Mouse (Mus musculus): ENCODE data around the gene Fus.

Gene Fus

DNA sequence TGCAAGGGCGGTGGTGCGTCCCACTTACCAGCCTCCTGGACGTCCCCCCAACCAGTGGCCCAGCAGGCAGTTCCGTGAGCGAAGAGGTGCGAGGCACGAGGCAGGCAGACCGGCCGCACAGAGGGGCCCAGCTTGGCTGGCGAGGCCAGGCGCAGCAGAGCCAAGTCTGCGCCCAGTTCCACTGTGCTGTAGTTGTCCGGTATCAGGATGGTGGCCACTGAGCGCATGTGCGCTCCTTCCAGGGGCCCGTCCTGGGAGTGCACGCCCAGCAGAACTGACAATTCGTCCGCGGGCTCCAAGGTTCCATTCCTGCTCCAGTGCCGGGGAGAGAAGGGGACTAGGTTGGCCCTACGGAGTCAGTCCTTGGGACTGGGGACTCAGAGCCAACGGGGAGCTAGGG is 22.6 kb upstream of the Fus start:
- no peak for DNase-seq (ENCODE audit: low spot score in 2 of 2)

DNA sequence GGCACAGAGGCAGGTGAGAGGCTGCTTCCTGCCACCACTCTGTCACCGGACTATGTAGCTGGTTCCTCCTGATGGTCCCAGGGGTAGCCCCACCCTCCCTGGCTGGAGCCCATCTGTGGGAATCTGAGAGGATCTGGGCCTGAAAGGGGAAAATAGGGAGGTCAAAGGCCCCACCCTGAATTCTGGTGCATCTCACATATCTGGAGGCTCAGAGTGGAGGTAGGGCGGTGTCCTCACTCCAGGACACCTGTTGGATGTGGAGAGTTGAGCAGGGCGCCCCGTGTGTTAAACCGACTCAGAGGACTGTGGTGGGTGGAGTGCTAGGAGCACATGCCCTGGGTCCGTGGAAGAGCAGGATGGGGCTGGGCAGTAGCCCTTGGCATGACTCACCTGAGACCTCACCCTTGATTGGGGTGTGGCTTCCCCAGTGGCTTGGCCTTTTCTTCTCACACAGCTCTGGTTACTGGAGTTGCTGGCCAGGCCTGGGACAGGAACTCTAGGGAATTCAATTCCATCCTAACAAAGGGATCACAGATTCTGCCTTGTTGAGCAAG is 20.7 kb upstream of the Fus start, which contains the start of gene Prss36:
Gene Prss36, minus strand, starts transcription at position 256 of the 554 bp plus-strand sequence.
- DNase-seq (ENCODE audit: low spot score in 2 of 2) = no peak

DNA sequence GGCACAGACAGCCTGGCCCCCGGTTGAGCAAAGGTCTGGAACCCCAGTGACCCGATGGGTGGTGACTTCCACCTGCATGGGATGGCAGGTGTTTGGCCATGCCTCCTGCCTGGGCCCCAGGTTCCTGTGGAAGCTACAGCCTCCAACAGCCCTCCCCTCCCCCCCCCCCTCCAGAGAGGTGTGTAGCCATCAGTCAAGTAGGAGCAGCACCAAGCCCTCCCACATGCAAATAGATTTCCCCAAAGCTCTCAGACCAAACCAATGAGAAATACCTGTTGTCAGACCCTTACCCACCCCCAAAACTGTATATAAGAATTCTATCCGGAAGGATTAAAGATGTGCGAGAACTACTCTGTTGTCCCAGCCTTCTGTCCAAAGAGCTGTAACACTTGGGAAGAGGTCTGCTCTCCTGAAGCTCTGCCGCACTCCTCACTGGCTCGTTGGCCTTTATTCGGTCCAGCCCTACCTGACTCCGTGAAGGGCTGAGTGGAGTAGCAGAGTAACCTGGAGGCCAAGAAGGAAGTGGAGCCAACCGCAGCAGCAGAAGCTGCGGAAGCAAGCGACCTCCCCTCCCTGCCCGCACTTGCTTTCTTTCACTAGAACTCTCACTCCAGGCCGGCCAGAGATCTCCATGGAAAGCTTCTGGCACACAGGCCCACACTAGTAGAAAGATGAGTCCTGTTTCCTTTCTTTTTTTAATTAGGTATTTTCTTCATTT is 14.2 kb upstream of the Fus start:
- DNase-seq (ENCODE audit: low spot score in 2 of 2) = no peak

DNA sequence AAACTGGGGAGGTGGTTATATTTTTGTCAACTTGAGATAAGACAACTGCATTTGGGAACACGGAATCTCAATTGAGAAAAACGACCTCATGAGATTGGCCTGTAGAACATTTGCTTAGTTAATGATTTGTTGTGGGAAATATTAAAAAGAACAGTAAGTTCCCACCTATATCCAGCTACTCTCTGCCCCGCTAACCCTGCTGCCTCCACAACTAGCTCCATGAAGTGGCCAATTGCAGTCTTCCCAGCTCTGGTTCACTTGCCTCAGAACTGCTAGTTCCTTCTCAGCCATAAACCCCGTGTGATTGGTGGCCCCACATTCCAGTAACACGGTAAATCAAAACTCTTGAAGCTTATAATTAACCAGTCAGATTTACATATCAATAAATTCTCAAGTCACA is 7.9 kb upstream of the Fus start:
- DNase-seq (ENCODE audit: low spot score in 2 of 2) = no peak

DNA sequence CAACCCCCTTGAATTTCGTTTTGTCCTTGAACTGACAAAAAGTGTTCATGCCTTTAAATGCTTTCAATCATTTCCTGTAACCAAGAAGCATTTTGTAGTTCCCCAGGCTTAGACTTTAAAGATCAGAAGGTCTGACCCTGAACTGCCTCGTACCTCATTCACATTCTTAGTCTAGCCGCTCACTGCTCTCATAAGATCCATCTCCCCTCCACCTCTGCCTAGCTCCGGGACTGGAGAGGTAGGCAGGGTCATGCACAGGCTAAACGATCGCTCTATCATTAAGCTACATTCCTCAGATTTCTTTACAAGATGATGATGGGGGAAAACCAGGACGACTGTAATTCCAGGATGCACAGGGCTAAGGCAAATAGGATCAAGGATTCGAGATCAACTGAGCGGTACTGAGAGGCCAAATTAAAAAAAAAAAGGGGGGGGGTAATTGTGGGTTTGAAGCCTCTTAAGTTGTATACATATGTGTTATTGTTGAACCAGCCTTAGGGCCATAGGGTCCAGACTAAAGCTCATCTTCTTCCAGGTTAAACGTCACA is 812 bp upstream of the Fus start:
- DNase-seq (ENCODE audit: low spot score in 2 of 2) = no peak

DNA sequence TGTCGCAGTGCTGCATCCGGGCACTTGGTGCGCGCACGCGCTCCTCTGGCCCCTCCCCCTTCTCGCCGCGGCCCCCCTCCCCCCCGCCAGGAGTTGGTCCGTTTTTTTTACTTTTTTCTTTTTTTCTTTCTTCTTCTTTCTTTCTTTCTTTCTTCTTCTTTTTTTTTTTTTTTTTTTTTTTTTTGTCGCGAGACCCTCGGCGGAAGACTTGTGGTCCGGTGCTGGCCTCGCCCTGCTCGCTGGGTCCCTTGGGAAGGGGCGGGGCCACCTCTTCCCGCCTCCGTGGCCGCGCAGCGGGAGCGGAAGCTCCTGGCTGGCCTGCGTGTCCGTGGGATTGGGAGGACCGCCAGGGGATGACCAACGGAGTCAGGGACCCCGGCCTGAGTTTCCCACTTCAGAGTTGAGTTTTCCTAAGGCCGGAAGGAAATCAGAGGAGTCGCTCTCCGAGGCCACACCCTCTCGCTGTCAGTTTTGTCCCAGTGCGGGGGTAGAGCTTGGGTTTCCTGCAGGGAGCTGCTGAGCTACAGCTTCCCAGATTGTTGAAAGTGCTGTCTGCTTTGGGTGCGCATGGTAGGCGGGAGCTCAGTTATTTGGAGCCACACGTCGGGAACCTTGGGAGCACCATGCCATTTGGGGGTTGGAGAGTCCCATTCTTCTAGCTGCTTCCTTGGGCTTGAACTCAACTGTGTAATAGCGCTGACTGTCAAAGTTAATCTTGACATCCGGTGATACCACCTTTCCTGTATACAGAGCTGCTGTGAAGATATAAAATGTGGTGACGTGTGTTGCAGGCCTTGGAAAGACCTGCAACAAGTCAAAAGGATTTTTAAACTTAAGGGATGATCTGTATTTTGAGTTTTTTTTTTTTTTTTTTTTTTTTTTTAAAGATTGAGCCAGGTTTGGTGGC is 918 bp downstream of the Fus start:
- peak; percentile 63 to 70 for DNase-seq (ENCODE audit: low spot score in 2 of 2)

DNA sequence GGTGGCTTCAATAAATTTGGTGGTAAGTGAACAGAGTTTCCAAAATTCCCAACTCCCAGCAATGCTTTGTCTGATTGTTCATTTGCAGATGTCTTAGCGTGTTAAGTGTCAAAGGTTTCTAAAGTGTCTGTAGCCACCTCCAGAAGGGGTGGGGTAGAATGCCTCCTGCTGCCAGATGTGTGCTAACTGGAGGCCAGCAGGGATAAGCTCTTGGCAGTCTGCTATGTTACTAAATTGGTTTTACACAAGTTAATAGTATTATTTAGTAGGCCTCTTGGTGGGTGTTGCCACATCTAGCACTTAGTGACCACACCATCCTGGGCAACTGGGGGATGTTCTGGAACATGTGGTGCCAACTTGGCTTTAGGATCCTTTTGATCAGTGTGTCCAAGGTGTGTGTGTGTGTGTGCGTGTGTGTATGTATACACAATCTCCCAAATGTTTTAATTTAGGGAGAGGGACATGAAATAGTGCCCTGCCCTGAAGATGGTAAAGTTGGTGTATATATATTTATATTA is 7.2 kb downstream of the Fus start:
- DNase-seq (ENCODE audit: low spot score in 2 of 2) = no peak

DNA sequence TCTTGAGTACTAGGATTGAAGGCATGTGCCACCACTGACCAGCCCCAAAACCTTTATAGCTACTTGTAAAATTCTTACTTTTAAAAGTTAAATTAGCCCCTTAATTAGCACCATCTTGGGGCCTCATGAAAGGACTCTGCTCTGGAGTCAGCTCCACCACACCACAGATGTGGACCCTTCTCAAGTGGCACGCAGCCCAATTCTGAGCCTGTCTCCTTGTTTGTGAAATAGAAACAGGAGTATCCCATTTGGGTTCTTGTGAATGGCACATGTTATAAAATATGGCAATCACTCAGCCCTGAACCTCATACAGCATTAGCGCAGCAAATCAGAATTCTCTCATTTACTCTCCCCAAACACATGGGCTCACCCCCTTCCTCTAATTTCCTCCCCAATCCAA is 11.6 kb downstream of the Fus start:
- DNase-seq (ENCODE audit: low spot score in 2 of 2) = no peak

DNA sequence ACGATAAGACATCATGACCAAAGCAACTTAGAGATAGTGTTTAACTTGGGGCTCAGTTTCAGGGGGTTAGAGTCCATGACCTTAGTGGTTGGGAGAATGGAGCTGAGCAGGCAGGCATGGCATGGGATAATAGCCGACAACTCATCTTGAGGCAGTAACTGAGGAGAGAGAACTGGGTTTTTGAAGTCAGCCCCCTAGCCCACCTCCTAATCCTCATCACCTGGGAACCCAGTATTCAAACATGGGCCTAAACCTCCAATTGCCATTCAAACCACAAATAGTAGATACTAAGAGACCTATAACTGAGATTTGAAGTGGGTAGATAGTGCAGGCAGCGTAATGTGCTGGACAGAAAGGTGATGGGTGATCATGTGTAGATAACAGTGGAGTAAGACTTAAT is 13.3 kb downstream of the Fus start:
- no peak for DNase-seq (ENCODE audit: low spot score in 2 of 2)

DNA sequence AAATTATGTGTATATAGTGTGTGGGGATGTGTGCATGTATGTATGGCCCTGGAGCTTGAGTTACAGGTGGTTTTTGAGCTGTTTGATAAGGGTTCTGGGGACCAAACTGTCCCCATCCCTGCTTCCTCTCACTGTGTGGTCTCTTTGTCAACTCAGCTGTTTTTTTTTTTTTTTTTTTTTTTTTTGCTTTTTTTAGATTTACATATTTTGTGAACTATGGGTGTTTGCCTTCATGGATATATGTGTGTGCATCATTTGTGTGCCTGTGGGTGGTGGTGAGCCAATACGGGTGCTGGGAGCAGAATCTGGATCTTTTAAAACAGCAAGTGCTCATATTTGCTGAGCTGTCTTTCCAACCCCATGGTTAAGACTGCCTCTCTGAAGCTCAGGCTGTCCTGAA is 21.6 kb downstream of the Fus start:
- no peak for DNase-seq (ENCODE audit: low spot score in 2 of 2)

DNA sequence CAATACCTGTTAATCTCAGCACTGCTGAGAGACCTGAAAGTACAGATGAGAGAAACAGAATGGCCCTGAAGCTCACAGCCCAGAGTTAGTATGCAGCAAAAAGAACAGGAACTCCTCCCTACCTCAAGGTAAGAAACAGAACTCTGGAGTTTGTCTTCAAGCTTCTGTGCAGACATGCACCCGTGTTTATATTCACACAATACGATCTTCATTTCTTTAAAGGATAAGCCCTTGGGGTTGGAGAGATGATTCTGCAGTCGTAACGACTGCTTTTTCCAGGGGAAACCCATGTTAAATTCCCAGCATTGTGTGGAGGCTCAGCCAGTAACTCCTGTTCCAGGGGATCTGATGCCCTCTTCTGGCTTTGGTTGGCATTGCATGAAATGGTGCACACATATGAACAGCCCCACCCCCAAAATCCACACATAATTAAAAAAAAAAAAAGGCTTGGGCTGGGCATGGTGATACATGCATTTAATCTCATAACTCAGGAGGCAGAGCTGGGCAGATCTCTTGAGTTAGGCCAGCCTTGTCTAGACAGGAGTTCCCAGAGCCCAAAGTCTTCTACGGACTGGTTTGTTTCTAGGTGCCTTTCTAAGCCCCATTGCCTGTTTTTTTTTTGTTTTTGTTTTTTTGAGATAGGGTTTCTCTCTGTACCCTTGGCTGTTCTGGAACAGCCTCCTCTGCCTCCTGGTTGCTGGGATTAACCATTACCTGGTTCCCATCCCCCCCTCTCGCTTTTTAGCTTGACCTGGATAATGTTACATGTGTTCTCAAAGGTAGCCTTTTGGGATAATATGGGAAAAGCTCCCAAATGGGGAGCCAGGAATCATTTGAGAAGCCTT is 24.6 kb downstream of the Fus start:
- DNase-seq (ENCODE audit: low spot score in 2 of 2) = peak; percentile 79 to 87

DNA sequence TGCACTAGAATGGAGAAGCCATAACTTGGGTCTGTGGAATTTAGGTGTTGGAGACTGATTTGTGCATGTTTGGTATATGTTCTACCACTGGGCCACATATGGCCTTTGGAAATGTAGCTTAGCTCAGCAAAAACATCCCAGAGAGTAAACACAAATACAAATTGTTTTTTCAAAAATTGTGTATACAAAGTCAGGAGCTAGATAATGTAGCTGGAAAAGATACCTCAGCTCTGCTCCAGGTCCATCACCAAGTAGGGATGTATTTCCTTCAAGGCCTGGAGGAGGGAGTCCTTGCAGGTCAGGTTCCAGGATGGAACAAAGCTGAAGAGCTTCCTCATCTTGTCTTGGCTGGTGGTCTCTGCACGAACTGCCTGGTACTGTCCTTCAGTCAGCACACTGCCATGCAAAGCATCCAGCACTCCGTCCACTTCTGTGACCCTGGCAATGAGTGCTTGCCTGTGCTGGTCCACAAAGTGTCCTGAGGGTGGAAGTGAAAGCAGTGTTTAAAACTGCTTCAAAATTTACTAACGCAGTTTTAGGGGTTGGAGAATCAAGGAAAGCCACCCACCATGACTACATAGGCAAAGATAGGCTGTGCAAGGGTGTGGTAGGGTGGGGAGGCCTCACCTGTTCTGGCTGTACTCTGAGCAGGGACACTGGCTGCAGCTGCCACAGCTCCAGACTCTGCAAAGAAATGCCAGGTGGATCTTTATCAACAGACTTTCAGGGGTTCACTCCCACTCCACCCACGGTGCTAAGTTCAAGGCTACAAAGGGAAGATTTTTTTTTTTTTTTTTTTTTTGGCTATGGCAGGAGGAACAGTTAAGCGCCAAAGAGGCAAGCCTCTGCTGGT is 25.5 kb downstream of the Fus start:
- no peak for DNase-seq (ENCODE audit: low spot score in 2 of 2)

DNA sequence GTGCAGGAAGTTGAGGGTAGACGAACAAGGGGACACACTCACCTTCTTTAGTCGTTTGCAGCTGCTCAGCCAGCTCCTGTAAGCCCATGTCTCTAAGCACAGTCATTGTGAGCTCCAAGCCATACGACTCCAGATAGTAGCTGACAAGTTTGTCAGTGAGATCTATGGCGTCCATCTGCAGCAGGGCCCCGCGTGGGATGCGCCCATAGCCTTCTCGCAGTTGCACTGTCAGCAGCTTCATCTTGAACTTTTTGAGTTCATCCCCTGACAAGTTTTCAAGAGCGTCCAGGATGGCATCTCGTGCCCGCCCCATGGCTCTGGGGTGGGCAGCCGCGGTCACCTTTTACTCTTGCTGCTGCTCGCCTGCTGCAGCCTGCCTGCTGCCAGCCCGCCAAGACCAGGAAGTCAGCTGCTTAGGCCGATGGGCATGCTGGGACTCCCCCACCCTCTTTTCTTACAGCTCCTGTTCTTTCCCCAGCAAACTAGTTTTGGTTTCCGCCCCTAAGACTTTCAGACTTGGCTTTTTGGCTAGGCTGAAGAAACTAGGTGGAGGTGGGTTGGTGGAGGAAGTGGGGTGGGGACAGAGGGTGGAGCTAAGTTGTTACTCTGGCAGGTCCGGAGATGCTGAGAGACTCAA is 26.2 kb downstream of the Fus start, which contains the start of gene Pycard:
Gene Pycard, minus strand, starts transcription at position 527 of the 637 bp plus-strand sequence.
- peak in 1 of 2 experiments; percentile 44 for DNase-seq (ENCODE audit: low spot score in 2 of 2)

DNA sequence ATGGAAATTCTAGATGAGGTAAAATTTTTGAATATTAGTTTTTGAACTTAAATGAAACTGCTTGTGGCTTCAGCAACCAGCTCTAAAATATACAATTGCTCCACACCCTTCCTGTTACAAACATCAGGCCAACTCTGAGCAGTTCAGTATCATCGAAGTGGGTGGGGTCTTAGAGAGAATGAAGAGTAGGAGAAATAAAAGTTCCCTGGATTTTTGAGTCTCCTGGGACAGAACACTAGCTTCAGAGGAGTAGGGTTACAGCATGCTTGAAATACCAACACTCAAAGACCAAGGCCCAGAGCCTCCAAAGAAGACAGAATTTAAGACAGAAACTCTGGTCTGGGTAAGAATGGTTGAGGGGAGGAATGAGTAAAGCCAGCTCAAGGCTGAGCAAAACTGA is 32.2 kb downstream of the Fus start:
- DNase-seq (ENCODE audit: low spot score in 2 of 2) = no peak

DNA sequence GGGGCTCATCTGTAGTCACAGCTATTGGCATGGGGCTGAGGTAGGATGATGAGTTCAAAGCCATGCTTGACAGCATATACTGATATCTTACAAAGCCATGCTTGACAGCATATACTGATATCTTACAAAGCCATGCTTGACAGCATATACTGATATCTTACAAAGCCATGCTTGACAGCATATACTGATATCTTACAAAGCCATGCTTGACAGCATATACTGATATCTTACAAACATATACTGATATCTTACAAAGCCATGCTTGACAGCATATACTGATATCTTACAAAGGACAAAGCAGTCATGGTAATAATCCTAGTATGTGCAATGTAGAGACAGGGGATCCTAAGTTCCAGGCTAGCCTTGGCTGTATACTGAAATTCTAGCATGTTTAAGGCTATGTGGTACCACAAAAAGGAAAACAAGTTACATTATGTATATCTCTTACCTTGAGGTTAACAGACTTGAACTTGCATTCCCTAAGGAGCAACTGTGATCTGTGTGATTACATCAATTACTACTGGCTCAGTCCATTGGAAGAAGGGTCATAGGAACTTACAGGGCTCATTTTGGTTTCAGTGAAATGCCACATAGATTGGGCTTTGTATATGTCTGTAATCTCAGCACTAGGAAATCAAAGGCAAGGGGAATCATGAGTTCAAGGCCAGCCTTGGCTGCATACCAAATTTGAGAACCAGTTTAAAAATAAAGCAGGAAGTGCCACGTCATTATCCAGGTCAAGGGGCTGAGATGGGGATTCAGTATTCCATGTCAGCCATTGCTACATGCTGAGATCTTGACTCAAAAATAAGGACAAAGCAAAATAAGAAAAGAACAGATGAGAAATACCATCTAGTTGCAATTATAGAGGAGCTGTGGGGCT is 33.1 kb downstream of the Fus start:
- no peak for DNase-seq (ENCODE audit: low spot score in 2 of 2)

DNA sequence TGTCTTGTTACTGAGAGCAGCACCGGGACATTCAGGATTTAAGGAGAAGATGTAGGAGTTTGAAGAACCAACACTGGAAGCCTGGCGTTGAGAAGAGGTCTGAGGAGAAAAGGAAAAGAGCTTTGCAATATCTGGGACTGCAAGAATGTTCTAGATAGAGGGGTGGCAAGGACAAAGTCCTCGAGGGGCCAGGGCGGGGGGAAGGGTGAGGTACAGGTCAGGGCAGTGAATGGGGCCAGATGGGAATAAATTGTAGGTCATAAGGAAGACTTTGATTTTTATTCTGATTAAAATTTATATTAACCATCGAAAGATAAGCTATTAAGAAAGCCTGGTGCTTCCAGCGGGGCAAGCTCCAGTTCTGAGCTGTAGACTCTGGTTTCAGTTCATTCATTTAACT is 35.8 kb downstream of the Fus start:
- no peak for DNase-seq (ENCODE audit: low spot score in 2 of 2)

DNA sequence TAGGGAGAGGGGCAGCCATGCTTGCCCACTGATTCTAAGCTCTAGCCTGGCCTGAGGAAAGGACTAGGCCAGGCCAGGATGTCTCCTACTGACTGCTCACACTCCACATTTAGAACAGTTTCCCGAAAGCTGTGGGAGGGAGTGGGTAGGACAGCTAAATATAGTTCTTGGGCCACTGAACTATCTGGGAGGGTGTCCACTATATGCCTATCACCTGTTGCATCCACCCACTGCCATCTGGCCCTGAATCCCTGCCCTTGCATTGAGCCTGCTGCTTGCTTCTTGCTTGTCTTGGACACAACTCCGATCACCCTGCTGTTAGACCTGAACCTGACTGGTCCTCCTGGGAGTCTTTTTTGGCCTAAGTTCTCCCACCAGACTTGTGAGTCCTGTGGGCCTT is 36.4 kb downstream of the Fus start, which contains the start of gene Trim72:
Gene Trim72, plus strand, starts transcription at position 262 of the 400 bp plus-strand sequence.
- peak; percentile 41 to 53 for DNase-seq (ENCODE audit: low spot score in 2 of 2)

DNA sequence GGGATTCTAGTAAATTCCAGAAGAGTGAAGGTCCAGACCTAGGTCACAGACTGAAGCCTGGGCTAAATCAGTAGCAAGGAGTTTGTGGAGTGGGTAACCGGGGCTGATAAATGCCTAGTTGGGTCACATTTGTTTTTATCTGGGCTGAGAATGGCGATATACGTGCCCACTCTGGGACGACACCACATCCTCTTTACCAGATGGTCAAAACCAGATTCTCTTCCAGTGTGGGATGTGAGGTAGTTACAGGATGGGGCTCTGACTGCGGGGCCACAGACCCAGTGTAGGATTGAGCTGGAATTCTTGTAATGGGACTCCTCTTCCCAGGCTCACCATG is 36.9 kb downstream of the Fus start:
- DNase-seq (ENCODE audit: low spot score in 2 of 2) = no peak
